Mouse (Mus musculus) E14TG2a.4 (cell line): ENCODE data around the gene Tgfbr3.

Experiments used
- CTCF ChIP-seq: conservative IDR thresholded peaks from 2 replicates; pipeline ENCODE4 v1.5.1; 2014; ENCODE audit warnings: low read length
- NANOG ChIP-seq: IDR thresholded peaks from 2 replicates; pipeline ENCODE4 v1.6.1; 2014; ENCODE audit warnings: borderline replicate concordance, low read length, mixed read lengths
- POU5F1 ChIP-seq: IDR thresholded peaks from 2 replicates; pipeline ENCODE4 v1.6.1; 2014; ENCODE audit warnings: low read length, borderline replicate concordance

GRCm38 (mm10) chr5:107192372-107192771 lies 97.1 kb downstream of the Tgfbr3 start:
- TF ChIP-seq CTCF (no peak), NANOG (no peak), POU5F1 (no peak)
